Mouse (Mus musculus): ENCODE results near the gene Sphk2. TPM values are rescaled to one million over a fixed set of nuclear protein-coding genes. Genes with fewer than 3 reads are reported as not detected.
"Not testable (repeated sequence)": the region's sequence is repeated elsewhere in the genome, so short reads cannot be mapped to it uniquely, and the experiment has no call there.

The Sphk2 gene
- total RNA-seq, 2 experiments from 2014 or later: 37.7 to 42.0 TPM

GRCm38 (mm10) chr7:45665303-45666138, 52.3 kb downstream of the Sphk2 start:
- no peak for DNase-seq (ENCODE audit: low spot score in 2 of 2)

DNA sequence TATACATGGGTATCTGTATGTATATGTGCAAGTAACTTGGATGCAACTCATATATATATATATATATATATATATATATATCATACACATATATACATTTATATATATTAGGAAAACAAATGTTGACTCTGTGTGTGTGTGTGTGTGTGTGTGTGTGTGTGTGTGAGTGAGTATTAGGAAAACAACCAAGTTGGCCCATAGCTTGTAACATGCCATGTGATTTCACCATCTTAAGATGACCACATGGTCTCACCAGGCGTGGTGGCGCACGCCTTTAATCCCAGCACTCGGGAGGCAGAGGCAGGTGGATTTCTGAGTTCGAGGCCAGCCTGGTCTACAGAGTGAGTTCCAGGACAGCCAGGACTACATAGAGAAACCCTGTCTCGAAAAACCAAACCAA, 56.1 kb downstream of the Sphk2 start:
- DNase-seq (ENCODE audit: low spot score in 2 of 2): not testable (repeated sequence)

DNA sequence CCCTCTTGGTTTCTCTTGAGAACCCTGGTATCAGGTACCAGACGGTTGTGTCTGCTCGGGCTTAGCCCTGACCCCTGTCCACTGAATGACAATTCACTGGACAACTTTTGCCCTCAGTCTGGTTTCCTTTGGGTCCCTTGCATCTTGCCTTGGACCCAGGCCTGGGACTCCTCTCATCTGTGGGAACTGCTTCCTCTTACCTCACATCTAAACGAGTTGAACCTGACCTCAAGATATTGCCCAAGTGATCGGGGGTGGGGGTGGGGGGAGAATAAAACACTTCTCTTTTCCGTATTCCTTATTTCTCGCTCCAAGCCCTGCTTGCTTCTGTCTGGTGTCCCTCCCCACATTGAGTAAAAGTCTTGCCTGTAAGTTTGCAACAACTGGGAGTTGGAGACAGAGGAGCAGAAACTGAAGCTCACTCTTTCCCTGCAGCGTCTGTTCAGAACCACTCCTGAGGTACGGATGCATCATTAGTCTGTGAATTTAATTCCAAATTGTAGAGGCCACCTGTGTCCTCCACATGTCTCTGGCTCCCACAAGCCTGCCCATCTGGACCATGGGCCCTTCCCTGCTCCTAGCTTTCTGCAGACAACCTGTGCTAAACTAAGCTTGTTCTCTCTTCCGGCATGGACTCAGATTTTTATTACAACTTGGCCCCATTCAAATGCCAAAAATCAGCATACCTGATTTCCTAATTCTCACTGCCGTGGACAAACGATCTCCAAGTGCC, 56.9 kb downstream of the Sphk2 start:
- no peak for DNase-seq (ENCODE audit: low spot score in 2 of 2)

Other genes starting within 250 kb of the Sphk2 start
- gene Tulp2, start 236.1 kb downstream of the Sphk2 start, total RNA-seq (2021): 1 to 10 TPM in 1 of 2 experiments, under 1 TPM in 1; 0.66 to 2.6 TPM
- 10 to 100 TPM; 42.8 to 43.4 TPM for gene Gm45808, start 231.2 kb downstream of the Sphk2 start, total RNA-seq (2021)
- 10 to 100 TPM; 73.2 to 77.2 TPM for gene Dhdh, start 229.2 kb downstream of the Sphk2 start, total RNA-seq (2021)
- 100 to 1,000 TPM; 272 to 283 TPM for gene Nucb1, start 207.6 kb downstream of the Sphk2 start, total RNA-seq (2021)
- 10 to 100 TPM; 47.1 to 48.6 TPM for gene Ppp1r15a, start 191.7 kb downstream of the Sphk2 start, total RNA-seq (2021)
- 1 to 10 TPM; 2.5 to 2.7 TPM for gene Plekha4, start 191.7 kb downstream of the Sphk2 start, total RNA-seq (2021)
- 1 to 10 TPM in 1 of 2 experiments, under 1 TPM in 1; 0.83 to 3.0 TPM for gene Hsd17b14, start 163.1 kb downstream of the Sphk2 start, total RNA-seq (2021)
- gene Bcat2, start 147.8 kb downstream of the Sphk2 start, total RNA-seq (2021): 100 to 1,000 TPM; 164 to 265 TPM
- gene Fgf21, start 102.5 kb downstream of the Sphk2 start, total RNA-seq (2021): 1 to 10 TPM in 1 of 2 experiments, not detected in 1; 1.4 TPM
- not detected for gene Fut1, start 100.7 kb downstream of the Sphk2 start, total RNA-seq (2021)
- under 1 TPM; 0.22 to 0.33 TPM for gene Izumo1, start 96.2 kb downstream of the Sphk2 start, total RNA-seq (2021)
- gene Rasip1, start 90.5 kb downstream of the Sphk2 start, total RNA-seq (2021): 10 to 100 TPM; 16.0 to 27.6 TPM
- 1 to 10 TPM; 2.4 to 7.7 TPM for gene Mamstr, start 78.0 kb downstream of the Sphk2 start, total RNA-seq (2021)
- under 1 TPM in 1 of 2 experiments, not detected in 1; 0.13 TPM for gene Fut2, start 51.6 kb downstream of the Sphk2 start, total RNA-seq (2021)
- under 1 TPM; 0.36 to 0.61 TPM for gene Ntn5, start 34.0 kb downstream of the Sphk2 start, total RNA-seq (2021)
- gene Sec1, start 23.6 kb downstream of the Sphk2 start, total RNA-seq (2021): under 1 TPM; 0.23 to 0.35 TPM
- 10 to 100 TPM; 15.8 to 16.9 TPM for gene Car11, start 18.2 kb downstream of the Sphk2 start, total RNA-seq (2021)
- gene Dbp, start 12.9 kb downstream of the Sphk2 start, total RNA-seq (2021): 10 to 100 TPM; 64.8 to 96.6 TPM
- gene Rpl18, start 2.5 kb downstream of the Sphk2 start, total RNA-seq (2021): 100 to 1,000 TPM; 934 to 965 TPM
- under 1 TPM; 0.30 to 0.35 TPM for gene Fam83e, start 3.2 kb upstream of the Sphk2 start, total RNA-seq (2021)
- gene Spaca4, start 7.8 kb upstream of the Sphk2 start, total RNA-seq (2021): not detected
- gene Lmtk3, start 65.7 kb upstream of the Sphk2 start, total RNA-seq (2021): 1 to 10 TPM; 6.2 to 8.4 TPM
- gene Sult2b1, start 66.7 kb upstream of the Sphk2 start, total RNA-seq (2021): 1 to 10 TPM in 1 of 2 experiments, under 1 TPM in 1; 0.77 to 1.1 TPM
- 100 to 1,000 TPM in 1 of 2 experiments, 10 to 100 TPM in 1; 92.9 to 117 TPM for gene Cyth2, start 96.6 kb upstream of the Sphk2 start, total RNA-seq (2021)
- under 1 TPM; 0.19 to 0.20 TPM for gene Kcnj14, start 106.8 kb upstream of the Sphk2 start, total RNA-seq (2021)
- 10 to 100 TPM; 33.0 to 36.0 TPM for gene Grwd1, start 112.9 kb upstream of the Sphk2 start, total RNA-seq (2021)
- gene Kdelr1, start 154.8 kb upstream of the Sphk2 start, total RNA-seq (2021): 100 to 1,000 TPM; 125 to 140 TPM
- under 1 TPM; 0.66 to 0.67 TPM for gene Grin2d, start 160.4 kb upstream of the Sphk2 start, total RNA-seq (2021)
- gene Syngr4, start 178.7 kb upstream of the Sphk2 start, total RNA-seq (2021): not detected
- gene Tmem143, start 178.9 kb upstream of the Sphk2 start, total RNA-seq (2021): 10 to 100 TPM; 70.9 to 89.3 TPM
- 100 to 1,000 TPM; 299 to 421 TPM for gene Emp3, start 203.4 kb upstream of the Sphk2 start, total RNA-seq (2021)
- gene Ccdc114, start 206.1 kb upstream of the Sphk2 start, total RNA-seq (2021): 10 to 100 TPM; 17.7 to 21.1 TPM

Measured in adrenal gland, adult 18-20 months (tissue).